Mouse (Mus musculus): ENCODE measurements at regions not wholly inside any gene's neighbourhood (a gene's known extent, or its start where the extent isn't known, plus 50 kb on each side); places are given as distances from the start of the nearest gene placed in this dataset.

DNA sequence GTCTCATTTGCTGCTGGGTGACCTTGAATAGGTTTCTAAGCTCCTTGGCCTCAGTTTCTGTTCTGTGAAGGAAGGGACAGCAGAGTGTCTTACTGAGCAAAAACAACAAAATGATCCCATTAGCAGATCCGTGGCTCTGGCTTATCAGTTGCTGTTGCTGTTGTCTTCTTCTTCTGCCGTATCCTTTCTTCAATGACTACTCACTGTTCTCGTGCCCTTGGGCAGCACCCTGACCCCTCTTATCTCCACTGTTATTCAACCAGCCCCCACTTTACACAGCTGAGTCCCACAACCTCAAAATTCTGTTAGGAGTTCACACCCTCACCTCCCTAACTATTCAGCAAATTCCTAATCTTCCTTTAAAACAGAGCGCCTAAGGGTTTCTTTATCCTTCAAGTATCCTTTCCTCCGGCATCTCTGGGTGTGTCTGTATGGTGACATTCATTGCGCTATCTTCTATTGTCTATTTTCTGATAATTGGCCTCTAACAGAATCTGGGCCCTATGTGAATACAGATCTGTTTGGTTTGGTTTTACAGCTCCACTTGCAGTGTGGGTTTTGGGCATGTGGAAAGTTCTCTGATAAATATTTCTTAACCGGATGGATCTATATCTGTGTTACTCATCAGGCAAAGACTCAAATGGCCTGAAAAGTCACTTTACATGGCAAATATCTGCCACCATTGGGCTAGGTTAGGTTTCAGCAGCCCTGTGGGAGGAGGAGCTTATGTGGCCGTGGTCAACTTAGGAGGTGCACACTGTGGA lies 59.1 kb upstream of the Serp2 start:
- no peak for DNase-seq (ENCODE audit: low spot score in 2 of 2)

DNA sequence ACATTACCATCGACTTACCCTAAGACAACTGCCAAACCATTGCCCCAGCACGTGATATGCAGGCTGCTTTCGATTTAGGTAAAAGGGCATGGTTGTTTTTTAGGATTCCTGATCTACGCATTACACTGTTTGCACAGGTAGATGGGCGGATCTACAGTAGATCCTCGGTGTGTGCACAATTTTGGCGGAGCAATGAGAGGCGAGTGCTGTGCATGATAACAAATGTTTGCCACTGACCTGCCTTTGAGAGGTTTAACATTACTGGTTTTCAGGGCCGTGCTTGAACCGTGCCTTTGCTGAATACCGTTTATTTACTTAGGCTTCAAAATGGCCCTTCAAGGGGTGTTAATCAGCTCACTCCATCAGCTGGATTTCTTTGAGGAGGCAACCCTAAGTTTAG lies 58.5 kb upstream of the Serp2 start:
- no peak for DNase-seq (ENCODE audit: low spot score in 2 of 2)

DNA sequence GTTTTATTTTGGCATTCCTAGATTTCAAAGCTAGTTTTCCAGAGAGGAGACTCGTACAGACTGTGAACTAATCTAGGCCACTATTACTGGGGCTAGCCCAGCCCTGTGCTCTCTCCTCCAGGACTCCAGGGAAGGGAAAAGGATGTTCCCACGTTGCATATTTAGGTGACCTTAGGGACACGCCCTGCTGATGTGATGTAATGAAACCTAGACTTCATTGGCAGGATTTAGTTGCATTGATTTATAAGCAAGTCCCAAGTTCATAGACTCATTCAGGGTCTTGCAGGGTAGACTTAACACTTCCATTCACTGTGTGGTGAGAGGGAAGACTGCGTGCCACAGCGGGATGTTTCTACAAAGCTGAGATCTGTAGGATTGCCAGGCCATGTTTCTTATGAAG lies 58.0 kb upstream of the Serp2 start:
- no peak for DNase-seq (ENCODE audit: low spot score in 2 of 2)

DNA sequence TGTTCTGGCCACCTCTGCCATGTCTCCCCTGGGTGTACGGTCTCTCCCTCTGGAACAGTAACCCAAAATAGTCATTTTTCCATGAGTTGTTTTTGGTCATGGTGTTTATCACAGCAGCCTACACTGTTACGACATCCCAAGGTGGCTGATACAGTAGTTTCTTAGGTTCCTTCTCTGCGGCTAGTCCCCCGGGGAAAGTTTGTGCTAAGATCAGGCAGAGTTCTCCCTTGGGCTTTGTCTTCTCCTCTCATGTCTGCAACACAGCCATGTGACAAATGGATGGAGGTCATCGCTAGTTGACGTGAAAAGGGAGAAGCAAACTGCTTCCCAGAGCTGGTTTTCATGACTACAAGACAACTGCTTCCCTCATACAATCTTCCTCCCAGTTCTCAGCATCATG lies 56.9 kb upstream of the Serp2 start:
- DNase-seq (ENCODE audit: low spot score in 2 of 2): no peak

DNA sequence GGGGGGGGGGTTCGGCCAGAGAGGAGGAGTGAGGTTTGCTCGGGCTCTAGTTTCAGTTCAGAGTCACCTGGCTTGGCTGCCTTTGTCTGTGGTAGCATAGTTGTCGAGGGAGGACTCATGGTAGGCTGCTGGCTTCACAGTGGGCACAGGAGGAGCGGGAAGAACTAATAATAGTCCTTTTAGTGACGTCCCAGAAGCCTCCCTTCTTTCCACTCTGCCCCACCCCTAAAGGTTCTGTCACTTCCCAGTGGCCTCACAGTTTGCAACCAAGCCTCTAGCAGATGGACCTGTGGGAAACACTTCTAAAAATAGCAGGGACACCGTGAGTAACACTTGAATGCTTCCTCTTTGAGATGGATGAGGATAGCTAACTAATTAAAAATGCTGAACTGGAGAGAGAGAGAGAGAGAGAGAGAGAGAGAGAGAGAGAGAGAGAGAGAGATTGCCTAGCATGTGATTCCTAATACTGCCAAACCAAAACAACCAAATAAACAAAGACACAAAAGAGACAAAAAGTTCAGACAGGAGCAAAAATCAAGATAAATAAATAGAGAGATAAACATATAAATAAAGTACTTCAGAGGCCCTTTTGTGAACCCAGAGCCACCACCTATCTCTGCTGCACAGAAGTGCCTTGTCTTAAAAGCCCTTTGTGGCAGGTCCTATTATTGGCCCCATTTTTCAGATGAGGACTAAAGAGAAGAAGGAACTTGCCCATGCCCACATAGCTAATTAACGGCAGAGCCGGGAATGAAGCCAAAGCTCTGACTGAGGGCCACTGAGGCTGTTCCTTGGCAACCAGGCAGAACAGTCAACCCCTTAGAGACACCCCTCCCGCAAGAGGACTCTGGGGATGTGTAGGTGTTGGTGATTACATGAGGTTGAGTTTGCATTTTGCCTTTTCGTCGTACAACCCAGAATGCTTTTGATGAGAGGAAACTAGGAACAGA lies 54.0 kb upstream of the Serp2 start:
- peak; percentile 55 to 67 for DNase-seq (ENCODE audit: low spot score in 2 of 2)

Data from layer of hippocampus, postnatal 10 days (tissue).